Mouse (Mus musculus) liver, embryonic 13.5 days (tissue): ENCODE measurements around the gene Scrg1. TPM values are rescaled to one million over a fixed set of nuclear protein-coding genes. Genes with fewer than 3 reads are reported as not detected.
A peak's percentile ranks its signal among the peaks of the same experiment; 100 is the strongest.

Experiments used
- ATAC-seq: fragments of 200-750 bp; cut with Nextera tagmentation; 2 replicates; pipeline ENCODE4 v1.8.0; 2017; ENCODE audit warnings: low read depth, mild to moderate bottlenecking, moderate number of reproducible peaks, moderate library complexity
- DNase-seq: peaks from one replicate; pipeline ENCODE4 v3.0.0; 2022
- H3K27ac ChIP-seq: fragments of 300-500 bp; sonication (generic); 2 replicates; pipeline ENCODE4 v1.5.1; 2015; ENCODE audit warnings: moderate library complexity, mild to moderate bottlenecking, inconsistent platforms
- H3K27me3 ChIP-seq: fragments of 300-500 bp; sonication (generic); 2 replicates; pipeline ENCODE4 v1.6.1; 2015; ENCODE audit warnings: mild to moderate bottlenecking, inconsistent platforms
- H3K36me3 ChIP-seq: fragments of 300-500 bp; sonication (generic); 2 replicates; pipeline ENCODE4 v1.6.1; 2015; ENCODE audit warnings: mild to moderate bottlenecking, inconsistent platforms
- H3K4me1 ChIP-seq: fragments of 300-500 bp; sonication (generic); replicated peaks from 2 replicates; pipeline ENCODE4 v1.6.1; 2015; ENCODE audit warnings: inconsistent platforms
- H3K4me2 ChIP-seq: fragments of 300-500 bp; sonication (generic); 2 replicates; pipeline ENCODE4 v1.6.1; 2015; ENCODE audit warnings: inconsistent platforms, mild to moderate bottlenecking, moderate library complexity
- H3K4me3 ChIP-seq: fragments of 300-500 bp; sonication (generic); replicated peaks from 2 replicates; pipeline ENCODE4 v1.5.1; 2015; ENCODE audit warnings: mild to moderate bottlenecking, inconsistent platforms
- H3K9ac ChIP-seq: fragments of 300-500 bp; sonication (generic); 2 replicates; pipeline ENCODE4 v1.6.1; 2015; ENCODE audit warnings: mild to moderate bottlenecking, inconsistent platforms
- H3K9me3 ChIP-seq: fragments of 300-500 bp; sonication (generic); replicated peaks from 2 replicates; pipeline ENCODE4 v1.6.1; 2016; ENCODE audit warnings: inconsistent platforms
- WGBS: fragments of 180-500 bp; shearing (Covaris S2); methylation state at CpG from one replicate; pipeline ENCODE4 v1.1.7; 2015; ENCODE audit not compliant: insufficient replicate concordance; 5-methylcytosine and 5-hydroxymethylcytosine counted together
- polyA plus RNA-seq: library from polyadenylated mRNA; unstranded; fragments of >200 nt; fragmentation: Nextera tagmentation; extraction: Ambion mirVana; gene quantifications from 2 replicates; pipeline ENCODE4 v1.2.1, GENCODE M21; 2015

Gene Scrg1
- 0.15 TPM in 1 of 2 replicates, not detected in the other for polyA plus RNA-seq

- Histone ChIP-seq H3K27ac (no peak within 1 kb of the TSS), H3K36me3 (no peaks in the 10 kb centered on the region), H3K4me2 (no peak within 1 kb of the TSS), H3K9ac (no peak within 1 kb of the TSS), H3K27me3 (no peaks in the 10 kb centered on the region), H3K4me1 (no peaks in the 10 kb centered on the region), H3K4me3 (no peak within 1 kb of the TSS), H3K9me3 (no peaks in the 10 kb centered on the region)
- no peak for DNase-seq
- 50% methylated on average over 3 of the region's 3 CpGs for WGBS
- ATAC-seq = no peak
Measured at GRCm38 (mm10) chr8:57455765-57456164, at the start of gene Scrg1. Gene Scrg1, plus strand, starts transcription at chr8:57455923.

GRCm38 (mm10) chr8:57406366-57406765 lies 49.4 kb upstream of the Scrg1 start:
- H3K4me3 ChIP-seq = no peak overlapping the region
- no peak overlapping the region for H3K4me2 ChIP-seq
- WGBS = 45% methylated on average over 4 of the region's 4 CpGs
- DNase-seq = no peak
- ATAC-seq = no peak
- no peak overlapping the region for H3K9ac ChIP-seq
- no peaks in the 10 kb centered on the region for H3K9me3 ChIP-seq
- no peaks in the 10 kb centered on the region for H3K36me3 ChIP-seq
- no peaks in the 10 kb centered on the region for H3K4me1 ChIP-seq
- peaks cover 16% of the 10 kb centered on the region for H3K27me3 ChIP-seq
- H3K27ac ChIP-seq = no peak overlapping the region

GRCm38 (mm10) chr8:57409333-57409732 lies 46.4 kb upstream of the Scrg1 start:
- ATAC-seq (no peak), DNase-seq (no peak)
- Histone ChIP-seq H3K27me3 (peaks cover 28% of the 10 kb centered on the region), H3K4me2 (no peak overlapping the region), H3K9me3 (no peaks in the 10 kb centered on the region), H3K36me3 (no peaks in the 10 kb centered on the region), H3K4me3 (no peak overlapping the region), H3K4me1 (no peaks in the 10 kb centered on the region), H3K27ac (no peak overlapping the region), H3K9ac (no peak overlapping the region)
- 47% methylated on average over 2 of the region's 2 CpGs for WGBS

GRCm38 (mm10) chr8:57409779-57410472 lies 45.8 kb upstream of the Scrg1 start:
- Histone ChIP-seq H3K4me2 (no peak overlapping the region), H3K9me3 (no peaks in the 10 kb centered on the region), H3K9ac (no peak overlapping the region), H3K4me3 (no peak overlapping the region), H3K4me1 (no peaks in the 10 kb centered on the region), H3K27me3 (peaks cover 28% of the 10 kb centered on the region), H3K36me3 (no peaks in the 10 kb centered on the region), H3K27ac (no peak overlapping the region)
- no peak for ATAC-seq
- DNase-seq = no peak
- WGBS = 33% methylated on average over 15 of the region's 15 CpGs

GRCm38 (mm10) chr8:57410473-57410863 lies 45.3 kb upstream of the Scrg1 start:
- Histone ChIP-seq H3K36me3 (no peaks in the 10 kb centered on the region), H3K4me2 (no peak overlapping the region), H3K9me3 (no peaks in the 10 kb centered on the region), H3K9ac (no peak overlapping the region), H3K4me3 (no peak overlapping the region), H3K4me1 (no peaks in the 10 kb centered on the region), H3K27me3 (peaks cover 28% of the 10 kb centered on the region), H3K27ac (no peak overlapping the region)
- WGBS = 24% methylated on average over 16 of the region's 16 CpGs
- no peak for DNase-seq
- ATAC-seq = no peak

- no peak for ATAC-seq
- WGBS = 47% methylated on average over 6 of the region's 6 CpGs
Measured at GRCm38 (mm10) chr8:57411366-57411765, 44.4 kb upstream of the Scrg1 start.

GRCm38 (mm10) chr8:57416827-57417226 lies 38.9 kb upstream of the Scrg1 start:
- no peak overlapping the region for H3K27ac ChIP-seq
- DNase-seq = no peak
- WGBS = 57% methylated on average over 5 of the region's 5 CpGs
- no peak overlapping the region for H3K4me2 ChIP-seq
- H3K27me3 ChIP-seq = peaks cover 7% of the 10 kb centered on the region
- ATAC-seq = no peak
- no peak overlapping the region for H3K9ac ChIP-seq
- no peaks in the 10 kb centered on the region for H3K4me1 ChIP-seq
- H3K9me3 ChIP-seq = no peaks in the 10 kb centered on the region
- no peaks in the 10 kb centered on the region for H3K36me3 ChIP-seq
- H3K4me3 ChIP-seq = no peak overlapping the region

More at GRCm38 (mm10) chr8:57411366-57411765, 44.4 kb upstream of the Scrg1 start:
- no peaks in the 10 kb centered on the region for H3K36me3 ChIP-seq
- no peak overlapping the region for H3K9ac ChIP-seq
- DNase-seq = no peak
- no peak overlapping the region for H3K27ac ChIP-seq
- H3K4me3 ChIP-seq = no peak overlapping the region
- peaks cover 28% of the 10 kb centered on the region for H3K27me3 ChIP-seq
- H3K9me3 ChIP-seq = no peaks in the 10 kb centered on the region
- no peaks in the 10 kb centered on the region for H3K4me1 ChIP-seq
- H3K4me2 ChIP-seq = no peak overlapping the region

GRCm38 (mm10) chr8:57426074-57426473 lies 29.6 kb upstream of the Scrg1 start:
- WGBS = 11% methylated on average over 3 of the region's 3 CpGs
- ATAC-seq (no peak), DNase-seq (no peak)
- Histone ChIP-seq H3K9ac (no peak overlapping the region), H3K27me3 (no peaks in the 10 kb centered on the region), H3K4me3 (no peak overlapping the region), H3K9me3 (no peaks in the 10 kb centered on the region), H3K4me1 (no peaks in the 10 kb centered on the region), H3K36me3 (no peaks in the 10 kb centered on the region), H3K4me2 (no peak overlapping the region), H3K27ac (no peak overlapping the region)

- no peak for DNase-seq
- 41% methylated on average over 18 of the region's 18 CpGs for WGBS
- no peak overlapping the region for H3K4me2 ChIP-seq
- H3K9ac ChIP-seq = no peak overlapping the region
- no peak for ATAC-seq
- H3K27ac ChIP-seq = no peak overlapping the region
- no peaks in the 10 kb centered on the region for H3K27me3 ChIP-seq
- no peaks in the 10 kb centered on the region for H3K36me3 ChIP-seq
- no peaks in the 10 kb centered on the region for H3K4me1 ChIP-seq
- no peak overlapping the region for H3K4me3 ChIP-seq
- H3K9me3 ChIP-seq = no peaks in the 10 kb centered on the region
Measured at GRCm38 (mm10) chr8:57427581-57428366, 27.9 kb upstream of the Scrg1 start.

- WGBS = 25% methylated on average over 1 of the region's 1 CpGs
- Histone ChIP-seq H3K4me3 (no peak overlapping the region), H3K27ac (no peak overlapping the region), H3K27me3 (no peaks in the 10 kb centered on the region), H3K4me1 (no peaks in the 10 kb centered on the region), H3K4me2 (no peak overlapping the region), H3K36me3 (no peaks in the 10 kb centered on the region), H3K9me3 (no peaks in the 10 kb centered on the region), H3K9ac (no peak overlapping the region)
- ATAC-seq (no peak), DNase-seq (no peak)
Measured at GRCm38 (mm10) chr8:57428566-57428965, 27.2 kb upstream of the Scrg1 start.

- no peak overlapping the region for H3K27ac ChIP-seq
- H3K4me1 ChIP-seq = no peaks in the 10 kb centered on the region
- WGBS = 36% methylated on average over 18 of the region's 18 CpGs
- no peaks in the 10 kb centered on the region for H3K9me3 ChIP-seq
- H3K27me3 ChIP-seq = no peaks in the 10 kb centered on the region
- no peak overlapping the region for H3K4me2 ChIP-seq
- ATAC-seq = no peak
- H3K36me3 ChIP-seq = no peaks in the 10 kb centered on the region
- no peak overlapping the region for H3K4me3 ChIP-seq
- no peak overlapping the region for H3K9ac ChIP-seq
- DNase-seq = peak; percentile 32
Measured at GRCm38 (mm10) chr8:57429166-57429887, 26.4 kb upstream of the Scrg1 start.
